Mouse (Mus musculus): Measurements from ENCODE around the gene Gtf2f1.

DNA sequence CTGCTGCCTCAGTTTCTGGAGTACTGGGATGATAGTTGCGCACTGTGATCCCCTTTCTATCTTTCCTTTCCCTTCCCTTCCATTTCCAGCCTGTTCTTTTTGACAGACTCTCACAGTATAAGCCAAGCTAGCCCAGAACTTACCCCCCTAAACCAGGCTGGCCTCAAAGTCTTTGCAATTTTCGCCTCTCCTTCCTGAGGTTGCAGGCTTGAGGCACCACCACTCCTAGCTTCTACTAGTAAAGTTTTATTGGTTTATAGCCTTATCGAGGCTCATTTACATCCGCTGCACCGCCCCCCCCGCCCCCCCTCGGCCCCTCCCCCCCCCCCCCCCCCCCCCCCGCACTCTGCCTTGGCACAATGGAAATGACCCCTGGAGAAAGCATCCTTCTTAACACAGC, 31.6 kb downstream of the Gtf2f1 start:
- TF ChIP-seq CTCF (IDR thresholded peaks at IDR 0.05; ENCODE audit: low read depth) (no peak), EP300 (IDR thresholded peaks at IDR 0.05; ENCODE audit: low read depth) (no peak)

Measured in heart, postnatal 0 days (tissue).